Mouse (Mus musculus): Measurements from ENCODE around the gene Slc28a1.

DNA sequence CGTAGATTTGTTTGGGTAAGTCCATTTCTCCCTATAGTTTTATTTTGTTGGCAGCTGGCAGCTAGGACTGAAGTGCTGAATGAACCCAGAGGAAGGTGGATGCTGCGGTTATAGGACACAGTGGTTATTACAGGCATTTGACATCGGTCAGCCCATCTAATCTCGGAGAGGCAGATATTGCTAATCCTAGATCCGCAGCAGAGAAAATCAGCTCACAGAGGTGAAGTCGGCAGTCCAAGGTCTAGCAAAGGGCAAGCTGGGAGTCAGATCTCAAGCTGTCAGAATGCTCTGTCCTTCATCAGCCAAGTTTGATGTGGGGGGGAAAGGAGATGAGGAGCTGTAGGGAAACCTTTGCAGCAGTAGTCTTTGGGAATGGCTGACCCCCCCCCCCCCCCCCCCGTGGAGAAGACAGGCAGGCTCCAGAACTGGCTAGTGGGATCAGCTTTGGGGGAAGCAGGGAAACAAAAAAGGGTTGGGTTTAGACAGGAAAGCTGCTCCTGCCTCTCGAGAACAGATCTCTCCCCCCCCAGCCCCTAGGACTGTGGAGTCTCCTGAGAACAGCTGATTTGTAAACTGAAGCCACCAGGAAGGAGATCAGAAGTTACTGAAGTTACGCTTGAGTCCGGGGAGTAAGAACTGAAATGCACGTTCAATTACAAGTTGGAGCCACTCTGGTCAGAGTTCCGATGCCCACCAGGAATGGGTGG lies 95.5 kb downstream of the Slc28a1 start:
- TF ChIP-seq POLR2A (IDR thresholded peaks at IDR 0.05; ENCODE audit: borderline replicate concordance, insufficient read depth, low read length) (no peak), CTCF (IDR thresholded peaks at IDR 0.05; ENCODE audit: borderline replicate concordance, insufficient read depth, low read depth, low read length) (no peak)

Data from cerebellum, adult 2 months (tissue).